Mouse (Mus musculus) left cerebral cortex, adult 11 months (tissue): ENCODE results near the gene Cox17.

Experiments used
- DNase-seq: peaks from one replicate; pipeline ENCODE4 v3.0.0; 2022; ENCODE audit warnings: low spot score

Cox17 gene

GRCm38 (mm10) chr16:38371705-38372296 lies 25.0 kb downstream of the Cox17 start:
- no peak for DNase-seq

- no peak for DNase-seq
Observed at GRCm38 (mm10) chr16:38372876-38373275, 26.1 kb downstream of the Cox17 start.

- no peak for DNase-seq
Observed at GRCm38 (mm10) chr16:38373439-38373838, 26.6 kb downstream of the Cox17 start.

GRCm38 (mm10) chr16:38373941-38374340 lies 27.1 kb downstream of the Cox17 start:
- DNase-seq, result no peak

GRCm38 (mm10) chr16:38374379-38375140 lies 27.8 kb downstream of the Cox17 start:
- no peak for DNase-seq

GRCm38 (mm10) chr16:38375182-38375581 lies 28.4 kb downstream of the Cox17 start:
- no peak for DNase-seq

- DNase-seq, result no peak
Observed at GRCm38 (mm10) chr16:38376163-38376840, 29.5 kb downstream of the Cox17 start.

GRCm38 (mm10) chr16:38376841-38377249 lies 30.1 kb downstream of the Cox17 start:
- DNase-seq, result no peak

- DNase-seq, result no peak
Observed at GRCm38 (mm10) chr16:38377546-38377945, 30.8 kb downstream of the Cox17 start.

GRCm38 (mm10) chr16:38378591-38378990 lies 31.8 kb downstream of the Cox17 start:
- DNase-seq, result no peak

- DNase-seq, result no peak
Observed at GRCm38 (mm10) chr16:38379088-38379487, 32.3 kb downstream of the Cox17 start.

- no peak for DNase-seq
Observed at GRCm38 (mm10) chr16:38379493-38379892, 32.7 kb downstream of the Cox17 start.

- no peak for DNase-seq
Observed at GRCm38 (mm10) chr16:38379926-38380325, 33.1 kb downstream of the Cox17 start.

- no peak for DNase-seq
Observed at GRCm38 (mm10) chr16:38383683-38384082, 36.9 kb downstream of the Cox17 start.

- no peak for DNase-seq
Observed at GRCm38 (mm10) chr16:38385184-38385634, 38.4 kb downstream of the Cox17 start.

GRCm38 (mm10) chr16:38385700-38386099 lies 38.9 kb downstream of the Cox17 start:
- no peak for DNase-seq

- DNase-seq, result no peak
Observed at GRCm38 (mm10) chr16:38387389-38387788, 40.6 kb downstream of the Cox17 start.

- DNase-seq, result no peak
Observed at GRCm38 (mm10) chr16:38388757-38389156, 42.0 kb downstream of the Cox17 start.

- DNase-seq, result no peak
Observed at GRCm38 (mm10) chr16:38389284-38389893, 42.6 kb downstream of the Cox17 start.

GRCm38 (mm10) chr16:38390322-38390721 lies 43.5 kb downstream of the Cox17 start:
- DNase-seq, result no peak

GRCm38 (mm10) chr16:38392126-38392894 lies 45.5 kb downstream of the Cox17 start:
- DNase-seq, result no peak

- no peak for DNase-seq
Observed at GRCm38 (mm10) chr16:38394191-38394618, 47.4 kb downstream of the Cox17 start.
